Mouse (Mus musculus) liver, adult 2 months (tissue): ENCODE results near the gene Gcnt7.

Experiments
- CTCF ChIP-seq: fragments of 200-500 bp; IDR thresholded peaks from 2 replicates; pipeline ENCODE4 v1.5.1; 2011; ENCODE audit warnings: low read depth, low read length, control low read depth
- POLR2A ChIP-seq: fragments of 200-500 bp; IDR thresholded peaks from 2 replicates; pipeline ENCODE4 v1.6.1; 2011; ENCODE audit warnings: low read length, control low read depth; ENCODE audit not compliant: insufficient read depth; ENCODE audit errors: extremely low read depth

GRCm38 (mm10) chr2:172410686-172411085 is 47.7 kb downstream of the Gcnt7 start:
- TF ChIP-seq CTCF (no peak), POLR2A (no peak)
